Mouse (Mus musculus) embryo, embryonic 11.5 days (tissue): ENCODE measurements around the gene Pold3.
A peak's percentile ranks its signal among the peaks of the same experiment; 100 is the strongest.

Source experiments
- DNase-seq: peaks from one replicate; pipeline ENCODE4 v3.0.0-alpha.2; 2012; ENCODE audit warnings: low read depth, low spot score

The Pold3 gene

DNA sequence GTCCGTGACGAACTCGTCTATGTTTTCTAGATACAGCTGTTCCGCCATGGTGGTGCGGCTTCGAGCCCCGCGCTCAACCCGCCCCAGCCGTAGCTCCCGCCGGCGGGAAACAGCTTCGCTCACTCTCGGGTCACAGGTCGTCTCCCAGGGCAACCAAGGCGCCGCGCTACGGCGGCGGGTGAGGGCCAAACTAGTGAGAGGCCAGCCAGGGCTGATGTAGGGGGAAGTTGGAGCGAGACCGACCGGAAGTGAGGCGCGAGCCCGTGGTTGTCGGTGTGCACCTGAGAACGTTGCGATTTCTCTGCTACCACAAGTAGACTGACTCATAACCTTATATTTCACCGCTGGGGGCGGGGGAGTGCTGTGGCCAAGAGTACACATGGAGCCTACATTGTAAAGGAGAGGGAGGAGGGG lies at the start of gene Pold3:
Gene Pold3 (minus strand): TSS at position 190 of the 414 bp plus-strand sequence.
- DNase-seq: peak; percentile 97

DNA sequence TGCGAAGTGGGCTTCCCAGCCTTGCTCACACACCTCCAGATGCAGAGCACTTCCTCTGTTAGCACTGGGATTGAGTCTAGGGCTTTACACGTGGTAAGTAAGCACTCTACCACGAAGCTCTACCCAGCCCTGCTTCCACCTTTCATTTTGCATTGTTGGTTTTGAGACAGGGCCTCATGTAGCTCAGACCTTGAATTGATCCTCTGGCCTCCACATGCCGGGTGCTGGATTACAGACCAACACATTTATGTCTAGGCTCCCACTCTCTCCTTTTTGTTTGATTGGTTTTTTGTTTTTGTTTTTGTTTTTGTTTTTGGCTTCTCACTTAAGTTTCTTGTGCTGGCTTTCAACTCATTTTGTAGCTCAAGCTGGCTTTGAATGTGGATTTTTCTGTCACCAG lies 49.4 kb upstream of the Pold3 start:
- DNase-seq: no peak

DNA sequence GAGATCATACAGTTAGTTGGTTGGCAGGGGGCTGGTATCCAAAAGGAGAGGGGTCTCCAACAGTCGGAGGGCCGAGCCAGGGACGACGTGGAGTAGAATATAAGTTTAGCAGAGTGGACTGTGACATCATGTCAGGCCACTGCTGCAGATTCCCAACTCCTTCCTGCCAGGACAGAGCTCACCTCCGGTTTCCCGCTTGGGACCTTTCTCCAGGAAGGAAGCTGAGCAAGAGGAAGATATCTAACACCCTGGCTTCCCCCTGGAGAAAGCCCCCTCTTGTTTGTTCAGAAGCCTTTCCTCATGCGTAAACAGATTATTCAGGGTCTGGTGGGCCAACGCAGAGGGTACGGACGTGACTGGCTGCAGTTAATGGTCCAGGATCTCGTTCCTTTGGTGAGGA lies 47.3 kb upstream of the Pold3 start:
- no peak for DNase-seq

DNA sequence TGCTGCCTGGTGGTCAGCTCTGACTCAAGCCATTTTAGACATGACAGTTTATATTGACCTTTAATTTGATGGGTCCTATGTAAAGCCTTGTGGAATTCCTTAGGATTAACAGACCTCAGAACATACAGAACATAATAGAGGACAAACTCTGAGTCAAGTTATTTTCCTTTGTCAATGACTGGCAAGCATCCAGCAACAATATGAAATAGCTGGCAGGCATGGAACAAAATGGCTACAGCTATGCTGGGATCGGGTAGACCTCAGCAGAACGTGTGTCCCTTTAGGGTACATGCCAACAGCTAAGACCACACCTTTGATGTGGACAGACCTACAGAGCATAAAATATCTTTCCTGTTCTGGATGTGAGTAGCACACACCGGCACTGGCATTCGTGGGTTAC lies 42.1 kb upstream of the Pold3 start:
- no peak for DNase-seq

DNA sequence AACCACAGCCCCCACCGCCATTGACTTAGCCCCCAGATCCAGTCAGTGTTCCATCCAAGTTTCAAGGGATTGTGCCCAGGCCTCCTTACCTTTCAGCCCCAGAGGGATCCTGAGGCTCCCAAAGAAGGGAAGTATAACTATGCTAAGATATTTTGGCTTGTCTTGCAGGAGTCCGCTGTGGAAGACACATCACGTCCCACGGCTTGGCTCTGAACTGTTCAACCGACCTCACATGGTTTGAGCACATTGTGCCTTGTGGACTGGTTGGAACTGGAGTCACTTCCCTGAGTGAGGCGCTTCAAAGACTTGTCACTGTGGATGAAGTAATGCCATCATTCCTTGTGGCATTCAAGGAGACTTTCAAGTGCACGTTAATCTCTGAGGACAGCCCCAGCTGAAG lies 38.6 kb upstream of the Pold3 start:
- DNase-seq: no peak

DNA sequence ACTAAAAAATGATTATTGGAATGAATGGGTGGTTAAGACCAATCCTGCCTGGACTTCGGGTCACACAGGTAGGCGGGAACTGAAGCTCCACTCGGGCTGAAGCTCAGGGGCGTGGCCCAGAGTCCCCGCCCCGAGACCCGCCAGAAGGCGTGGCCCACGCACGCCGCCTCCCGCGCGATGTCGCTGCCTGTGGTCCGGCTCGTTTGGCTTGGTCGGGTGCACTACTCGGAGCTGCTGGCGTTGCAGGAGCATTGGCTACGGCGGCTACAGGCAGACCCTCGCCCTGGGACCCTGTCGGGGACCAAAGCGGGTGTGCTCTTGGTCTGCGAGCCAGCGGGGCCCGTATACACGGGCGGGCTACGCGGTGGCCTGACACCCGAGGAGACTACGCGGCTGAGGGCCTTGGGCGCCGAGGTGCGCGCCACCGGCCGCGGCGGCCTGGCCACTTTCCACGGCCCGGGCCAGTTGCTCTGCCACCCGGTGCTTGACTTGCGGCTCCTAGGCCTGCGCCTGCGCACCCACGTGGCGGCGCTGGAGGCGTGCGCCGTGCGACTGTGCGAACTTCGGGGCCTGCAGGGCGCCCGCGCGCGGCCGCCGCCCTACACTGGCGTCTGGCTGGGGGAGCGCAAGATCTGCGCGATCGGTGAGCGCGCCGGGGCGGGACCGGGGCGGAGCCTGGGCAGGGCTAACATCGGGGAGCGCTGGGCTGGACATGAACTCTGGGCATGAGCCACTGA lies 37.9 kb upstream of the Pold3 start, which contains the start of gene Lipt2:
Gene Lipt2 (plus strand): TSS at position 173 of the 737 bp plus-strand sequence.
- DNase-seq: peak; percentile 87

DNA sequence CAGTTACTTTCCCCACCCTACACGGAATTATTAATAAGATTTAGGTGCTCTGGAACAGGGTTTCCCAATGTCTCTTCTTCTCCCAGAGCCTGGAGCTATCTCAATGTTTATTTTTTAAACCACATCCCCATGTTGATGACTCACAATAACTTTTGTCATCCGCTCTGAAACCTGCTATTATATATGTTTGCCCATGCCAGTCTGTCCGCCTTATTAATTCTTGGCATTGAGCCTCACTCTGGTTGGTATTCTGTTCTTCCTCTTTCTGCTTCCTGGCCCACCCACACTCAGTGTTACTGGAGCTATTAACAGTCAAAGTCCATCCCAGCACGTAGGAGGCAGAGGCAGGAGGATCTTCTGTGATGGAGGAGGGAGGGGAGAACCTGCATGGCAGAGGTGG lies 36.3 kb upstream of the Pold3 start:
- DNase-seq: no peak

DNA sequence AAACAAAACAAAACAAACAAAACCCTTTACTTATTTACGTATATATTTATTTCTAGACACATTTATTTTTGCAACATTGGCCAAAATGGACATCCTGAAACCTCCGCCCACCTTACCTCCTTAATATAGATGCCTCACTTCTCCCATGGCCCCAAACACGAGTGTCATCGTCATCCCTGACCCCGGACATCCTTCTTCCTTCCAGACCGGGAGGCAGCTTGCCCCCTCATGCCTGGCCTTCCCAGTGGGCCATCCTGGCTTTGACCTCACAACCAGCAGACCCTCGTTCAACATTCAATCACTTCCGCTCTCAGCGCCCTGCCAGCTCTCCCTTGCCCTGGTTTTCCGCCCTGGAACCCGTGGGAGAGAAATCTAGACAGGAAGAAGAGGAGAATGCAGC lies 29.3 kb upstream of the Pold3 start:
- DNase-seq: no peak

DNA sequence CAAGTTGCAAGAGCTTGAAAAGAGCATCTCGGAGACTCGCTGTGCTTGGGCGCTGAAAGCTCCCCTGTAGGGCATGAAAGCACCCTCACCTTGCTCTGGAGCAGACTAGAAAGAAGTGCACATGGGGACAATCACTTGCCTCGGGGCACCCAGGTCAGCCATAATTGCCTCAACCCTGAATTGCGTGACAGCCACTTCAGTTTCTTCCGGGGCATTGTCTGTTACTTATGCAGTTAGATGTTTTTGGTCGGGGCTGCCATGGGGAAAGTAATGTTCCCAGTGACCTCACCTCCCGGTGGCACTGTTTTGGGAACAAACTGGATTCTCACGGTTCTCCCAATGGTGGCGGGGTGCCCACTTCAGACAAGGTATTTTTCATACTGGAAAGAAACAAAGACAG lies 28.7 kb upstream of the Pold3 start:
- no peak for DNase-seq

DNA sequence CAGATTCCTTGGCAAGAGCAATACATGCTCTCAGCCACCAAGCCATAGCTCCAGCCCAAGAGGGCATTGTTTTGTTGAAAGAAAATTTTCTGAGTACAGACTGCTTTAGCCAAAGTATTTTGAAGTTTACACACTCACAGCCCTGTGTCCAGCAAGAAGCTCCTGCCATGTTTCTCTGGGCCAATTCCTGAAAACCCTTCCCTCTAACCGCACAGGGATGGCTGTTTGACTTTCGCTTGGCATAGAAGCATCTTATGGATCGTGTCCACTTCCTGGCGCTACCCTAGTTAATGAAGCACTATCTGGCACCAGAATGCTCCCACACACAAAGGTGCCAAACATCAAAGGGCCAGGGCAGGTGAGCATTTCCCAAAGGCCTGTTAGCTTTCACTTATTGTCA lies 27.2 kb upstream of the Pold3 start:
- no peak for DNase-seq

DNA sequence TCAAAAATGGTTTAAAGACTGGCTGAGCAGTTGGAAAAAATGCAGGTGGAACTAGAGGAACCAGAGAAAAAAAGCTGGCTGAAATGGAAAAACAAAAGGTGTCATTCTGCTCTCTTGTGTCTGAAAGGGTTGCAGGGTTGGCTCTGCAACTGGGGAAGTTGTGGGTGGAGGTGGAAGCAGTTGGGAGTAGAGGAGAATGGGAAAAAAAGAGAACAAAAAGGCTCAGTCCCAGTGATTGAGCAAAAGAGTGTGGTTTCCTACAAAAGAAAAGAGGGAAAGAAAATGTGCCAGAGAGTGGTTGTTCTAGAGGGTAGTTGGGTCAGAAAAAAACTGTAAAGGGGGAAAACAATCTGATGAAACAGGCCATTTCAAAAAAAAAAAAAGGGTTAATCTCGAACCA lies 19.2 kb upstream of the Pold3 start:
- no peak for DNase-seq

DNA sequence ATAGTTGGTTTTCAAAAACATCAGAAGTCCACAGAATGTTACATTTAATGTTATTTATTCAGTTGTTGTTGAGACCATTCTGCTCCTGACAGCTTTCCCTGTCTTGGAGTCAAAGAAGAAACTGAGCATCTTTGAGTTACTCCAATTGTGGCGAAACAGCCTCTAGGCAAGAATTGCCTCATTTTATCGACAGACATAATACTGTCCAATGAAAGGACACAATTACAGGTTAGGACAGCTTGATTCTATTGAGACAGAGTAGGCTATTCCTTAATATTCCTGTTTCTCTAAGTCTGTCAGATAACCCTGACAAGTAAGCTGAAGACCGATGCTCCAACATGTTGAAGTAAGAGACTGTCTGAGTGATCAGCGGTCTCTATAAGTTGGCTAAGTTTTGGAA lies 16.7 kb upstream of the Pold3 start:
- DNase-seq: no peak

DNA sequence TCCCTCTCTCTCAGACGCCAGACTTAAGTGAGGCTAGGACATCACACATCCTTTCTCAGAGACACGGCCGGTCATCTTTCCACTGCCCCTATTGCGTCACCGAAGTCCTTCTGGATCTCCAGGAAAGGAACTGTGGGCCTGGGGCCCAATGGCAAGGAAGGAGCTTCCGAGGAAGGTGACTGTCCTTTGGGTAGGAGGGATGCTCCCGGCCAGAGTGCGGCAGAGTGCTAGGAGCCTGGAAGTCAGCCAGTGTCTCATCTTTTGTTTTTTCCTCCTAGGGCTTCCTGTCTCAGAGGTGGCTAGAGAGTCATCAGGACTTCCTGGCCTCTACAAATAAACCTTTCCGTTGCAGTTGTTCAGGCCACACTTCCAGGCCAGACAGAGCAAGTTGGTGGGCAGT lies 15.7 kb upstream of the Pold3 start:
- DNase-seq: no peak

DNA sequence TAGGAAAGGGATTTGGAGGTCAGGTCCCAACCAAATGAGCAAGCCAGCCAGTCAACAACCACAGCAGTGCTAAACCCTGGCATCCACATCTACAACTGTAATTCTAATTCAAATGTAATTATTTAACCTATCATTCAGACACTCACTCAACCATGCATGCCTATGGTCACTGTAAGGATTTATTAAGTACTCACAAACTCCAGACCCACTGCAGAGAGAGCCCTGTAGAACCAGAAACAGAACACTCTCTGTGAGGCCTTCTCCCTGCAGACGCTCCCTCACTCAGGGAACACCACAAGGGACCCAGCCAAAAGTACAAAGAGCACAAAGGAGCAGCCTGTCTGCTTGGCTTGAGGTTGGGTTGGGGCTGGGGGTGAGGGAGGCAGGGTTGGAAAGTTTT lies 11.0 kb upstream of the Pold3 start:
- DNase-seq: no peak

DNA sequence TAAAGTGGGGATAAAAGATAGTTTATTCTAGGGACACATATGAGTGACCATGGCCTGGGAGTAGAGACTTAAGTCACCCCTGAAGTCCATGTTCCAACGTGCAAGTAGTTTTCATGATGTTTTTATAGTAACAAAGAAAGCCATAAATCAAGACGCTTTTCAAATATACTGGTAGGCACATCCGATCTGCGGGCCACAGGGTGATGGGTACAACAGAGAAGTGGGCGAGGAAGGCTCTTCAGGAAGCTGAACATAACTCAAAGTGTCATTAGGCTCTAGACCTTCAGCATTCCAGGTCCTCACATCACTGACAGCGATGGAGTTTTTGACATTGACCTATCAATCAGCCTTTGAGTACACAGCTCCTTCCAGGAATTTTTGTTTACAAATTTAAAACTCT lies 9.2 kb upstream of the Pold3 start:
- no peak for DNase-seq

DNA sequence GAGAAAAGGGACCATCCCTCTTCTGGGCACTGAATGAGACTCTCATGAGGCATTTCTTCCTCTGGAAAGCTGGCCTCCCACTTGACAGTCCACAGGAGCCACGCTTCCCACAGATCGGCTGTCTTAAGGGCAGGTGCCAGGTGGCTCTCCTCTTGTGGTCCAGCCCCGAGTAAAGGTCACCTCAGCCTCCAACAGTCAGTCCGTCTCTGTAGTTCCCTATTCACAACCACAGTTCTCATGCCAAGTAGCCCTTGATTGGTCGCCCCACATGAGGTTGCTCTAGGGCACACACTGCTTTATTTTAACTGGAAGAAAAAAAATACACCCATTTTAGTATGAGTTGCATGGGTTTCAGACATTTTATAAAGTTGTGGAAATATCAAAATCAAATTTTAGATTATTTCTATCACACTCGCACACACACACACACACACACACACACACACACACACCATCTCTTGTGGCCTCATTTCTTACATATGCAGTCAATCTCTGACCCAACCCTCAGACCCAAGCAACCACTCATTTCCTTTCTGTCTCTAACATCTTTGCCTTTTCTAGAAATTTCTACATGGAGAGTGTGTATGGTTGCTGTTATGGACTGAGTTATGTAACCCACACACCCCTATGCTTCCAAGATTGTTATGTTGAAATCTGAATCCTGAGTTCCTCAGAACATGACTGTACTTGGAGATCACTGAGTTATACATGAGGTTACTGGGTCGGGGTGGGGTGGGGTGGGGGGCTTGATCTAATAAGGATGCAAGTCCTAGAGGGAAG lies 7.1 kb upstream of the Pold3 start:
- DNase-seq: no peak

DNA sequence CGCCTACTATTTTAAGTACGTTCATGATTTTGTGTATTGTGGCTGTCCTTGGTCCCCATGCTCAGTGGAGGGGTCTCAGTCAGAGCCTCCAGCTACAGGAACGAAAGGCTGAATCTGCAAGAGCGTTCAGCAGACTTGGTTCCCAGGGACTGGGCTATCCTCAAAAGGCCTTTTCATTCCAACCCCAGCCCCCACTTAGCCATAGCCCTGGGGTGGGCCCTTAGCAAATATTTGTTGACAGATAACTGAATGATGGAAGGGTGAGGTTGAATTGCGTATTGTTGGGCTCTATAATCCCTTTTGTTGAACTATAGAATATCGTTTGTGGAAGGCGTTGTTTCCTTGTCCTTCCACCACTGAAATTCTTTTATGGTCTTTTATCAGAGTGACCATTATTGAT lies 5.1 kb upstream of the Pold3 start:
- DNase-seq: no peak

DNA sequence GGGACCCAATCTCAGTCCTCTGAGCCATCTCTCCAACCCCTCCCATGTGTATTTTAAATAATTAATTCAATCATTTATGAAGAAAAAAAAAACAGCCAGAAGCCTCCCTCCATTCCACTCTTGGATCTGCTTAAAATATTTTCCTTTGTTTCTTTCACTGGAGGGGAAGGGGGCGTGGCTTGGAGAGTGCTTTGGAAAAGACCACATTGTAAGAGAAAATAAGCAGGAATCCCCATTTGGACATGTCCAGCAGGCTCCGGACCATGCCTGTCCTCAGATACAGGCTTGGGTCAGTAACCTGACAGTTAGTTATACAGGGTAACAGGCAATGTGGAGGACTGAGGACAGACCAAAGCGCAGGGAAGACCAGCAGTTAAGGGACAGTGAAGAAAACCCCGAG lies 3.8 kb upstream of the Pold3 start:
- DNase-seq: no peak

DNA sequence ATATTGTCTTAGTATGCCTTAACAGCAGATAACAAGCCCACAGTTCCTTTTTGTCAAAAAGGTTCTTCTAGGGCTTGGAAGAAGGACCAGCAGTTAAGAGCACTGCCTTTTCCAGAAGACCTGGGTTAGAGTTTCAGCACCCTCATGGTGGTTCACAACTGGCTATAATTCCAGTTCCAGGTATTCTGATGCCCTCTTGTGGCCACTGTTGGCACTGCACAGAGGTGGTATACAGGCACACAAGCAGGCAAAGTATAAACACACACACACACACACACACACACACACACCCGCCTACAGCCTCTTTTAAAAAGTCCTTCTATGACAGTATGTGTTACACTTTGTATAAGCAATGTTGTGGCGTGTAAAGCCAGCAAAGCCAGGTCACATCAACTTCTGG lies 2.8 kb upstream of the Pold3 start:
- no peak for DNase-seq

DNA sequence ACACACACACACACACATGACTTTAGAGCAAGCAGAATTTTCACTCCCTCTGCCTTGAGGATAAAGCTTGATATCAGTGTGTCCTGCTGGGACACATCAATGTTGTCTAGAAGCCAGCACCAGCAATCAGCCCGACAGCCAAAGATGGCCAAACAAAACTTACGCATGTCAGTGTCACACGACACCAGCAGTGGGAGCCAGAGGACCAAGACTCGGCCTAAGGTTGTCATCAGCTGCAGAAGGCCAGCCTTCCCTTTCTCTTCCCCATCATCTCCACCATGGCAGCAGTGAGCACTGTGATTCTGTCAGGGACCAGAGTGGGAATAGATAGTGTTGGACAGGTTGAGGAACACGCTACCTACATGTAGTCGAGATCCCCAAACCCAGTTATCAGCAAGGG lies 2.1 kb upstream of the Pold3 start:
- peak; percentile 26 for DNase-seq

DNA sequence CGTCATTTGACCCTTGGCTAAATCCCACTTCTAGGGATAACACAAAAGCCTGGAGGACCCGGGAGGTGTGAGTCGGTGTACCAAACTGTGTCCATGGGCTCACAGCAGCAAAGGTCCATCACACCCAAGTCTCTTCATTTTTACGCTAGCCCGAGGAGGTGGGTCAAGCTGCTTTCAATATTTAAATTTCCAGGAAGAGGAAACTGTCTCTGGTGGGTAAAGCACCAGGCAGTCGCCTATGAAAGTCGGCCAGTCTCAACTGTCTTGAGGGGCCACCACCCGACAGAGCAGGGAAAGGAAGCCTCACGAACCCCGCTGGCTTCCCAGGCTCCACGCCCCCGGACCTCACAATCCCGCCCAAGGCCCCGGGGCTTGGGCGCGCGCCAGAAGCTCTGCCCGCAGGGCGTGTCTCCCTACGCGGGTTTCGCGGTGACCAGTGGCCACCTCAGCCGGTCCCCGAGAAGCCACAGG lies 539 bp downstream of the Pold3 start:
- DNase-seq: peak; percentile 36

DNA sequence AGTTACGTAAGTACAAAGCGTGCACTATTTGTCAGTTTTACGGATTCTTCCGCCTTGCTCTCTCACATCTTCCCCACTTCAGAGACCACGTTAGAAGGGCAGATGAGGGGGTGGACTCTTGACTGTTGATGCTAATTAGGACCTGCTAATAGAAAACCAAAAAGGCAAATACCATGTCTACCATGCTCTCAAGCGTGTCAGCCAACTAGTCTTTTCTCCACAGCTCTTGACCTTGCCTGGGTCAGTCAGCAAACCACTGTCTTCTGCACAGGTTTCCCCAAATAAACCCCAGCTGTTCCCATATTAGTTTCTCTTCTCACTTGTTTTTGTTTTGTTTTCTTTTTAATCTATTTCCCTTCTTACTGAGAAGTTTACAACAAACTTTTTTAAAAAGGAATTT lies 7.1 kb downstream of the Pold3 start:
- DNase-seq: no peak

DNA sequence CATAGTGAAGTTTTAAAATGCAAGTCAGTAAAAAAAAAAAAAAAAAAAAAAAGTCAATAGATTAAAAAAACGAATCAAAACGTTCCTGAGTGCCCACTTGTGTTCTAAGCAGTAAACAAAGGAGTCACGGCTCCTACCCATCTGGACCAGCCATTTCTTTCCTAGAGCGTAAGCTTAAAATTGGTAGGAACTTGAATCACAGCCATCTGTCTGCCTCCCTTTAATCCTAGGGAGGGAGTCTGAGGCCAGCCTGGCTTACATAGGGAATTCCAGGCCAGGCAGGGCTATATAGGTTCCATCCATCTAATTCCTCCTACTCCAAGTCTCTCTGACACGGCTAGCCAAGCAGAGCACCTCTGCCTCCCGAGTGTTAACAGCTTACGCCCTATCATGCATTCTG lies 7.5 kb downstream of the Pold3 start:
- no peak for DNase-seq
